Mouse (Mus musculus) embryonic facial prominence, embryonic 10.5 days (tissue): ENCODE data around the gene Ptdss2. TPM values are rescaled to one million over a fixed set of nuclear protein-coding genes. Genes with fewer than 3 reads are reported as not detected.

Experiments used
- DNase-seq: peaks from one replicate; pipeline ENCODE4 v3.0.0-alpha.2; 2017; ENCODE audit warnings: low spot score
- H3K27ac ChIP-seq: fragments of 300-500 bp; sonication (generic); replicated peaks from 2 replicates; pipeline ENCODE4 v1.5.1; 2016; ENCODE audit warnings: mild to moderate bottlenecking
- H3K27me3 ChIP-seq: fragments of 300-500 bp; sonication (generic); replicated peaks from 2 replicates; pipeline ENCODE4 v1.6.1; 2016; ENCODE audit warnings: low read depth, mild to moderate bottlenecking; ENCODE audit not compliant: poor library complexity, severe bottlenecking
- H3K36me3 ChIP-seq: fragments of 300-500 bp; sonication (generic); replicated peaks from 2 replicates; pipeline ENCODE4 v1.6.1; 2016; ENCODE audit warnings: mild to moderate bottlenecking, moderate library complexity
- H3K4me1 ChIP-seq: fragments of 300-500 bp; sonication (generic); 2 replicates; pipeline ENCODE4 v1.6.1; 2016
- H3K4me3 ChIP-seq: fragments of 300-500 bp; sonication (generic); 2 replicates; pipeline ENCODE4 v1.5.1; 2016; ENCODE audit warnings: mild to moderate bottlenecking, moderate library complexity
- H3K9me3 ChIP-seq: fragments of 300-500 bp; sonication (generic); 2 replicates; pipeline ENCODE4 v1.6.1; 2016; ENCODE audit warnings: mild to moderate bottlenecking
- WGBS: fragments of 180-500 bp; shearing (Covaris S2); methylation state at CpG from one replicate; pipeline ENCODE4 v1.1.7; 2016; 5-methylcytosine and 5-hydroxymethylcytosine counted together
- polyA plus RNA-seq: library from polyadenylated mRNA; unstranded; fragments of >200 nt; fragmentation: Nextera tagmentation; extraction: Ambion mirVana; gene quantifications from 2 replicates; pipeline ENCODE4 v1.2.1, GENCODE M21; 2016

Ptdss2 gene
- polyA plus RNA-seq, result 77.8 and 83.8 TPM in 2 replicates

- peak; percentile 23 for DNase-seq
- no peaks in the 10 kb centered on the region for H3K9me3 ChIP-seq
- WGBS, result 45% methylated on average over 14 of the region's 14 CpGs
Observed at GRCm38 (mm10) chr7:141122245-141122644, at the start of gene Ptdss2. Gene Ptdss2, plus strand, starts transcription at chr7:141122382.

DNA sequence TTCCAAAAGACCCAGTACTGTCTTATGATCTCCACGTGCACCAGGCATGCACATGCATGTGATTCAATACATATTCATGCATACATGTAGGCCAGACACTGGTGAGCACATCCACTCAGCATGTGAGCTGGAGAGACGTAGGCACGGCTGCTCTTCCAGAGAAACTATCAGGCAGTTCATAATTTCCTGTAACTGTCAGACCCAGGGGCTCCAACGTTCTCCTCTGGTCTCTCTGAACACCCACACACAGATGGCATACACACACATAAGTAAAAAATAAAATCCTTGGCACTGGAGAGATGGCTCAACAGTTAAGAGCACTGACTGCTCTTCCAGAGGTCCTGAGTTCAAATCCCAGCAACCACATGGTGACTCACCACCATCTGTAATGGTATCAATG is 48.4 kb upstream of the Ptdss2 start:
- Histone ChIP-seq H3K4me3 (no peak overlapping the region), H3K9me3 (no peaks in the 10 kb centered on the region), H3K4me1 (peaks cover 27% of the 10 kb centered on the region), H3K27ac (no peak overlapping the region), H3K36me3 (peaks cover 2% of the 10 kb centered on the region), H3K27me3 (peaks cover 41% of the 10 kb centered on the region)
- no peak for DNase-seq
- 84% methylated on average over 4 of the region's 4 CpGs for WGBS

More at GRCm38 (mm10) chr7:141122245-141122644, at the start of gene Ptdss2:
- Histone ChIP-seq H3K4me3 (peak within 1 kb of the TSS; percentile 59), H3K27ac (peak within 1 kb of the TSS; percentile 84), H3K4me1 (peaks cover 19% of the 10 kb centered on the region), H3K36me3 (no peaks in the 10 kb centered on the region), H3K27me3 (peaks cover 14% of the 10 kb centered on the region)

DNA sequence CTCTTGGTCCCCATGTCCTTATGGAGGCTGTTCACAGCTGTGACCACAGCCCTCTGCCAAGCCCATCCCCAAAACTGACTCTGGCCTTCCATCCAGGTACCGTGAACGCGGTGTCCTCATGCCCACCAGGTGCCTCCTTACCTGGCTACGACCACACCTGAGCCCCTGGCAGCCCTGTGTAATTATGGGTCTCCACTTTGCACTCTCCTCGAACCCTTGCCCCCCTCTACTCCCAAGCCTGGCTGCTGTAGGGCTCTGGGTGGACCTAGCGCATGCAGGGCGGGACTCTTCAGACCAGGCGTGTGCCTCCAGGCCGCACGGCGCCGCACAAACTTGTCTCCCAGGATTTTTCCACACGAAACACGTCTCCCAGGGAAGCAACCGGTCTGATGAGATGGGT is 44.3 kb upstream of the Ptdss2 start, which contains the start of gene Pkp3:
Pkp3 (plus strand) TSS at position 378 of the 400 bp plus-strand sequence.
- DNase-seq, result no peak
- Histone ChIP-seq H3K36me3 (peaks cover 5% of the 10 kb centered on the region; the same call in 1 of the 2 replicates), H3K9me3 (no peaks in the 10 kb centered on the region), H3K4me1 (peaks cover 22% of the 10 kb centered on the region), H3K4me3 (no peak within 1 kb of the TSS), H3K27ac (peak within 1 kb of the TSS; percentile 30; the same call in 1 of the 2 replicates), H3K27me3 (peaks cover 39% of the 10 kb centered on the region)
- WGBS, result 89% methylated on average over 15 of the region's 15 CpGs

DNA sequence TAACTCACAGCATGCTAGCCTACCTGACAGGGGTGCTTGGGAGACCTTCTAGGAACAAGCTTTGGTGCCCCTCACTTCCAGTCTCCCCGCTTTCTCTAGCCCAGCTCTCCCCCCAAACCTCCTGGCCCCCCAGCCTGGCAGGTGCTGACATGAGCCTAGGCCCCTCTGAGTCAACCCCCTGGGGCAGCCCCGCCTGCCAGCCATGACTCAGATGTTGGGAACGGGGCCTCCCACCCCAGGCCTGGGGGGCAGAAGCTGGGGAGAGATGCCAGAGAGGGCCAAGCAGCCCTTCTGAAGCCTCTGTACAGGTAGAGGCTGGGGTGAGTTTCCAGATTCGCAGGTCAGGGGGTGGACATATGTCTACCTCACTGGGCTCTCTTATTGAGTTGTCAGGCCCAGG is 43.3 kb upstream of the Ptdss2 start:
- no peak overlapping the region for H3K4me3 ChIP-seq
- H3K9me3 ChIP-seq, result no peaks in the 10 kb centered on the region
- peaks cover 39% of the 10 kb centered on the region for H3K27me3 ChIP-seq
- peaks cover 22% of the 10 kb centered on the region for H3K4me1 ChIP-seq
- H3K36me3 ChIP-seq, result peaks cover 9% of the 10 kb centered on the region
- H3K27ac ChIP-seq, result 0 out of 2 replicates have a peak overlapping the region, but pooled peaks have one; percentile 30
- DNase-seq, result no peak
- 80% methylated on average over 4 of the region's 4 CpGs for WGBS

GRCm38 (mm10) chr7:141079481-141080449 is 42.4 kb upstream of the Ptdss2 start:
- H3K27me3 ChIP-seq, result peaks cover 39% of the 10 kb centered on the region
- H3K4me3 ChIP-seq, result peak overlapping the region; percentile 47
- peaks cover 9% of the 10 kb centered on the region for H3K36me3 ChIP-seq
- H3K4me1 ChIP-seq, result peaks cover 22% of the 10 kb centered on the region
- peak; percentile 48 for DNase-seq
- H3K9me3 ChIP-seq, result no peaks in the 10 kb centered on the region
- peak overlapping the region; percentile 66 for H3K27ac ChIP-seq
- 19% methylated on average over 34 of the region's 34 CpGs for WGBS

DNA sequence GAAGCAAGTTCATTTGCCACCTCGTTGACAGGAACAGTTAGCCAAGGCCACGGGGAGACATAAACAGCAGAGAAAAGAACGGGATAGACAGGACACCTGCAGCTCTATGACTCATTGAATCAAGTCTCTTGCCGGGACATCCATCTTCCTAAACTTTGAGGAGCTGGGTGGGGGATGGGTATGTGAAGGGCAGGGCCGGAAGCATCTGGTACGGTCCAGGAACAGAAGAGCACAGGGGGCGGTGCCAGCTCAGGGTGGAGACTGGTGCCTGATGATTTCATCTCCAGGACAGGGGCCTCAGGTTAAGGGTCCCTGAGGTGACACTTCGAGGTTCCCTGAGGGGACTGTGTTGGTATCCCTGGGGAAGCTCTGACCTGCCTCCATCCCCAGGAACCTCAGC is 34.3 kb upstream of the Ptdss2 start:
- Histone ChIP-seq H3K4me1 (peaks cover 32% of the 10 kb centered on the region), H3K27ac (no peak overlapping the region), H3K27me3 (peaks cover 58% of the 10 kb centered on the region), H3K9me3 (no peaks in the 10 kb centered on the region), H3K36me3 (peaks cover 9% of the 10 kb centered on the region), H3K4me3 (peak overlapping the region; percentile 37)
- DNase-seq, result no peak
- 49% methylated on average over 8 of the region's 8 CpGs for WGBS

DNA sequence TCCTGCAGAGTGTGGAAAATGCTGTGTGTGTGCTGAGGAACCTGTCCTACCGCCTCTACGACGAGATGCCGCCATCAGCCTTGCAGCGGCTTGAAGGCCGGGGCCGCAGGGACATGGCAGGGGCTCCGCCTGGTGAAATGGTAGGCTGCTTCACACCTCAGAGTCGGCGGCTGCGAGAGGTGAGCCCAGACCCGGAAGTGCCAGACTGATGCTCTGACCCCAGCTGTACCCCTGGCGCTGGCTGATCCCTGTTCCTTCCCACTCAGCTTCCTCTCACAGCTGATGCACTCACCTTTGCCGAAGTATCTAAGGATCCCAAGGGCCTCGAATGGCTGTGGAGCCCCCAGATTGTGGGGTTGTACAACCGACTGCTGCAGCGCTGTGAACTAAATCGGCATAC is 33.7 kb upstream of the Ptdss2 start:
- Histone ChIP-seq H3K4me3 (peak overlapping the region; percentile 37), H3K9me3 (no peaks in the 10 kb centered on the region), H3K36me3 (0 out of 2 replicates have a peak, but pooled peaks cover 5% of the 10 kb centered on the region), H3K27ac (no peak overlapping the region), H3K27me3 (peaks cover 64% of the 10 kb centered on the region), H3K4me1 (peaks cover 32% of the 10 kb centered on the region)
- DNase-seq, result peak; percentile 35
- 19% methylated on average over 18 of the region's 18 CpGs for WGBS

DNA sequence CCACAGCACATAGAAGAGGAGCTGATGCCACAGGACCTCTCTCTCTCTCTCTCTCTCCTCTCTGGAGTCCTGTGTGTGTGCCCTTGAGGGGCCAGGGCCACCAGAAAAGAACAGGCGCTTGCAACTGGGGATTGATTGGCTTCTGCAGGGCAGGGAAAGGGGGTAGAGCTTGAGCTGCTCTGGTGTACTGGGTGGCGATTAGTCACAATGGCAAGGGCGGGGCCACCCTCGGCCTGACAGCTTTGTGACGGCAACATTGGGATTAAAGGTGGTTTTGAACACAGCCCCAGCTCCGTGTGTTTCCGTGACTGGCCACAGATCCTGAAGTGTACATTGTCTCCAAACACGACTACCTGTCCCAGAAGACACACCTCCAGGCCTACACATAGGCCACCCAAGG is 32.0 kb upstream of the Ptdss2 start:
- no peak for DNase-seq
- Histone ChIP-seq H3K36me3 (0 out of 2 replicates have a peak, but pooled peaks cover 5% of the 10 kb centered on the region), H3K4me3 (no peak overlapping the region), H3K27me3 (peaks cover 79% of the 10 kb centered on the region), H3K4me1 (peaks cover 39% of the 10 kb centered on the region), H3K27ac (no peak overlapping the region), H3K9me3 (no peaks in the 10 kb centered on the region)
- WGBS, result 72% methylated on average over 8 of the region's 8 CpGs

DNA sequence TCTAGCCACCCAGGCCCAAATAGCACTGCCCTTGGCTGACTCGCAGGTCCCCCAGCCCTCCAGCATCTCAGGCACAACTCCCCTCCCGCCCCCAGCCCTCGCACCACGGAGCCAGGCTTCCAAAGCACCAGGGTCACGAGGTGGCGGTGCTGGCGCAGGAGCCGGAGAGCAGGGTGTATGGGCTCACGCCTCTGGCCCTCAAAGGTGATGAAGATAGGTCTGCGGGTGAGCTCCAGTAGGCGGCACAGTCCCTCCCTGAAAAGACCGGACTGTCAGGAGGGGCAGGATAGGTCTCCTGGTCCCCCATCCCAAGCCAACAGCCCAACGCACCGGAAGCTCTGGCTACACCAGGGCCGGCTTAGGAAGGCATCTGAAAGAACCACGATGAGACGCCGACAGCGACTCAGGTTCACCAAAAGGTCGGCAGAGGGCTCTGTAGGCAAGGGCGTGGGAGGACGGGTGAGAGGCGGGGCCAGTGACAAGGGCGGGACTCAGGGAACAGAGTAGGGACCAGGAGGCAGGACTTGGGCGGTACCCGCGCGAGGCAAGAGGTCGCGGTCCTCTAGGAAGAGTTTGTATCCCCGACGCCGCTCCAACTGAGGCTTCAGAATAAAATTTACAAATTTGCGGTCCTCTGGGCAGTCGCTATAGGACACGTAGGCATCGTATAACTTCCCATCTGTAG is 30.0 kb upstream of the Ptdss2 start:
- Histone ChIP-seq H3K27ac (peak overlapping the region; percentile 52; the same call in 1 of the 2 replicates), H3K36me3 (0 out of 2 replicates have a peak, but pooled peaks cover 5% of the 10 kb centered on the region), H3K4me3 (peak overlapping the region; percentile 45), H3K4me1 (peaks cover 46% of the 10 kb centered on the region), H3K9me3 (no peaks in the 10 kb centered on the region), H3K27me3 (peaks cover 88% of the 10 kb centered on the region)
- WGBS, result 6% methylated on average over 37 of the region's 37 CpGs
- peak; percentile 87 for DNase-seq

GRCm38 (mm10) chr7:141093950-141094349 is 28.2 kb upstream of the Ptdss2 start:
- no peaks in the 10 kb centered on the region for H3K36me3 ChIP-seq
- WGBS, result 91% methylated on average over 6 of the region's 6 CpGs
- H3K4me3 ChIP-seq, result no peak overlapping the region
- no peaks in the 10 kb centered on the region for H3K9me3 ChIP-seq
- peaks cover 30% of the 10 kb centered on the region for H3K4me1 ChIP-seq
- H3K27ac ChIP-seq, result no peak overlapping the region
- no peak for DNase-seq
- H3K27me3 ChIP-seq, result peaks cover 88% of the 10 kb centered on the region

DNA sequence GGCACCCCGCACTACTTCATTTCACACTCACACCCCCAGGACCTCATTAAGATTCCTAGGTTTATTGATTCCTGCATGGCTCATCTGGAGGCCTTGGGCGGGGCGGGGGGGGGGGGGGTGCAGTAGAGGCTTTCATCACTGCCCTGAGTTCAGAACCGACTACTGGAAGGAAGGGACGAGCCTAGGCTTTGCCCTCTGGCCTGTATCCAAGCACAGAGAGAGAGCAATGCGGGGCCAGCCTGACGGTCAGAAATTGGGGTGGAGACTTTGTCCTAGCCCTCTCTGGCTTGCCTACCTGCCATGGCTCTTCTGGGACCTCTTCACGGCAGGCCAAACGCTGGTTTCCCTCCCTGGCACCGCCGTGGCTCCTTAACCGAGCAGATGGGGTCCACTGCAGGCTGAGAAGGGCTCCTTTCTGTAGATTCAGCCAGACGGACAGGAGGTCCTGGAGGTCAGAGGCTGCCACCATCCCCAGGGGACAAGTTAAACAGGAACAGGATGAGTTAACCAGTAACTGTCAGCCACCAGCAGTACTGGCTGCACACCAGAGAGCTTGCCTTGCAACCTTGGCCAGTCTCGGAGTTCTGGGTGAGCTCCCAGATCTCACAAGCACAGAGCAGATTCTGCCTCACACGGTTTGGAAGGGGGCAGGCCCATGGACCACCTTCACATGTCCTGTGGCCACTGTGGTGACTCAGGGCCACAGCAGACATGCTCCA is 27.5 kb upstream of the Ptdss2 start:
- H3K9me3 ChIP-seq, result no peaks in the 10 kb centered on the region
- DNase-seq, result no peak
- H3K4me1 ChIP-seq, result peaks cover 34% of the 10 kb centered on the region
- no peak overlapping the region for H3K27ac ChIP-seq
- WGBS, result 59% methylated on average over 15 of the region's 15 CpGs
- H3K27me3 ChIP-seq, result peaks cover 88% of the 10 kb centered on the region
- no peak overlapping the region for H3K4me3 ChIP-seq
- H3K36me3 ChIP-seq, result no peaks in the 10 kb centered on the region

DNA sequence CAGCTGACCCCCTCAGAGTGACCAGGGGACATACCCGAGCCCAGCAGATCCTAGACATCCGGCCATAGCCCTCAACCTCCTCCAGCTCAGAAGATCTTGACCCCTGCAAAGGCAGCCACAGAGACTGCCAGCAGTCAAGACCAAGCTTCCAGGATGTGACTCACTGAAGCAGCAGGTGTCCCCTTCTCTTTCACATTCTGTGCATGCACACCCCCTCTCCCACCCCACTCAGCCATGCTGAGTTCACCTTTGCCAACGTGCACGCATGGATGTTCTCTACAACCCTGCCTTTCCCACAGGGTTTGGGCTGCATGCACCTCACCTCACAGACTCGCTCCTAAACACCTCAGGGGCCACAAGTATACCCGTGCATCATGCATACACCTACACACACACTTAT is 26.2 kb upstream of the Ptdss2 start:
- Histone ChIP-seq H3K27me3 (peaks cover 88% of the 10 kb centered on the region), H3K4me3 (peak overlapping the region; percentile 11; the same call in 1 of the 2 replicates), H3K4me1 (peaks cover 42% of the 10 kb centered on the region), H3K27ac (no peak overlapping the region), H3K9me3 (no peaks in the 10 kb centered on the region), H3K36me3 (no peaks in the 10 kb centered on the region)
- DNase-seq, result no peak
- WGBS, result 85% methylated on average over 6 of the region's 6 CpGs
